Mouse (Mus musculus): Measurements from ENCODE around the gene Unc5b. TPM values are rescaled to one million over a fixed set of nuclear protein-coding genes. Genes with fewer than 3 reads are reported as not detected.

Gene Unc5b
- polyA plus RNA-seq, 1 experiment from 2014 or later = 2.1 TPM

GRCm38 (mm10) chr10:60816872-60817648 is 14.3 kb downstream of the Unc5b start:
- H3K36me3 ChIP-seq (ENCODE audit: control insufficient read depth, insufficient read depth, low read length) = no peaks in the 10 kb centered on the region
- DNase-seq (ENCODE audit: low spot score) (peak; percentile 72), ATAC-seq (peak; percentile 84)
- 0 out of 2 replicates have a peak, but pooled peaks cover 3% of the 10 kb centered on the region for H3K27me3 ChIP-seq (replicated peaks; ENCODE audit: control insufficient read depth, insufficient read depth, low read length)
- peaks cover 15% of the 10 kb centered on the region for H3K4me1 ChIP-seq (ENCODE audit: control insufficient read depth, insufficient read depth, low read length)
- no peak overlapping the region for H3K9ac ChIP-seq (ENCODE audit: low read length)
- 36% methylated on average over 14 of the region's 14 CpGs for WGBS
- no peak overlapping the region for H3K4me3 ChIP-seq (ENCODE audit: low read depth, low read length)
- H3K27ac ChIP-seq (ENCODE audit: low read depth, low read length) = no peak overlapping the region; the same call in 1 of the 2 replicates
- no peaks in the 10 kb centered on the region for H3K9me3 ChIP-seq (replicated peaks; ENCODE audit: control insufficient read depth, low read length)
- H3K4me2 ChIP-seq (ENCODE audit: low read length) = no peak overlapping the region

GRCm38 (mm10) chr10:60815855-60816254 is 15.5 kb downstream of the Unc5b start:
- no peaks in the 10 kb centered on the region for H3K36me3 ChIP-seq (ENCODE audit: control insufficient read depth, insufficient read depth, low read length)
- DNase-seq (ENCODE audit: low spot score) (no peak), ATAC-seq (no peak)
- 0 out of 2 replicates have a peak, but pooled peaks cover 3% of the 10 kb centered on the region for H3K27me3 ChIP-seq (replicated peaks; ENCODE audit: control insufficient read depth, insufficient read depth, low read length)
- H3K9ac ChIP-seq (ENCODE audit: low read length) = peak overlapping the region; percentile 14; the same call in 1 of the 2 replicates
- H3K4me1 ChIP-seq (ENCODE audit: control insufficient read depth, insufficient read depth, low read length) = peaks cover 15% of the 10 kb centered on the region
- no peaks in the 10 kb centered on the region for H3K9me3 ChIP-seq (replicated peaks; ENCODE audit: control insufficient read depth, low read length)
- H3K4me3 ChIP-seq (ENCODE audit: low read depth, low read length) = no peak overlapping the region
- H3K4me2 ChIP-seq (ENCODE audit: low read length) = no peak overlapping the region
- 18% methylated on average over 1 of the region's 1 CpGs for WGBS
- 0 out of 2 replicates have a peak overlapping the region, but pooled peaks have one; percentile 14 for H3K27ac ChIP-seq (ENCODE audit: low read depth, low read length)

GRCm38 (mm10) chr10:60815059-60815458 is 16.3 kb downstream of the Unc5b start:
- no peak overlapping the region for H3K9ac ChIP-seq (ENCODE audit: low read length)

GRCm38 (mm10) chr10:60814444-60815057 is 16.8 kb downstream of the Unc5b start:
- H3K36me3 ChIP-seq (ENCODE audit: control insufficient read depth, insufficient read depth, low read length) = no peaks in the 10 kb centered on the region
- no peak overlapping the region for H3K4me3 ChIP-seq (ENCODE audit: low read depth, low read length)
- 0 out of 2 replicates have a peak, but pooled peaks cover 3% of the 10 kb centered on the region for H3K27me3 ChIP-seq (replicated peaks; ENCODE audit: control insufficient read depth, insufficient read depth, low read length)
- no peak overlapping the region for H3K27ac ChIP-seq (ENCODE audit: low read depth, low read length)
- H3K4me2 ChIP-seq (ENCODE audit: low read length) = no peak overlapping the region
- 20% methylated on average over 10 of the region's 10 CpGs for WGBS
- no peaks in the 10 kb centered on the region for H3K9me3 ChIP-seq (replicated peaks; ENCODE audit: control insufficient read depth, low read length)
- no peak for DNase-seq (ENCODE audit: low spot score)
- no peak for ATAC-seq
- H3K9ac ChIP-seq (ENCODE audit: low read length) = no peak overlapping the region
- peaks cover 15% of the 10 kb centered on the region for H3K4me1 ChIP-seq (ENCODE audit: control insufficient read depth, insufficient read depth, low read length)

More at GRCm38 (mm10) chr10:60815059-60815458, 16.3 kb downstream of the Unc5b start:
- H3K4me3 ChIP-seq (ENCODE audit: low read depth, low read length) = no peak overlapping the region
- peaks cover 15% of the 10 kb centered on the region for H3K4me1 ChIP-seq (ENCODE audit: control insufficient read depth, insufficient read depth, low read length)
- DNase-seq (ENCODE audit: low spot score) = no peak
- 44% methylated on average over 6 of the region's 6 CpGs for WGBS
- no peaks in the 10 kb centered on the region for H3K36me3 ChIP-seq (ENCODE audit: control insufficient read depth, insufficient read depth, low read length)
- no peak for ATAC-seq
- no peak overlapping the region for H3K27ac ChIP-seq (ENCODE audit: low read depth, low read length)
- H3K4me2 ChIP-seq (ENCODE audit: low read length) = no peak overlapping the region
- H3K9me3 ChIP-seq (replicated peaks; ENCODE audit: control insufficient read depth, low read length) = no peaks in the 10 kb centered on the region
- H3K27me3 ChIP-seq (replicated peaks; ENCODE audit: control insufficient read depth, insufficient read depth, low read length) = 0 out of 2 replicates have a peak, but pooled peaks cover 3% of the 10 kb centered on the region

- Histone ChIP-seq H3K9ac (ENCODE audit: low read length) (no peak overlapping the region), H3K27me3 (replicated peaks; ENCODE audit: control insufficient read depth, insufficient read depth, low read length) (0 out of 2 replicates have a peak, but pooled peaks cover 3% of the 10 kb centered on the region), H3K4me3 (ENCODE audit: low read depth, low read length) (no peak overlapping the region), H3K36me3 (ENCODE audit: control insufficient read depth, insufficient read depth, low read length) (no peaks in the 10 kb centered on the region), H3K4me1 (ENCODE audit: control insufficient read depth, insufficient read depth, low read length) (peaks cover 15% of the 10 kb centered on the region), H3K4me2 (ENCODE audit: low read length) (no peak overlapping the region), H3K9me3 (replicated peaks; ENCODE audit: control insufficient read depth, low read length) (no peaks in the 10 kb centered on the region), H3K27ac (ENCODE audit: low read depth, low read length) (no peak overlapping the region)
- ATAC-seq (no peak), DNase-seq (ENCODE audit: low spot score) (no peak)
- 17% methylated on average over 8 of the region's 8 CpGs for WGBS
Measured at GRCm38 (mm10) chr10:60813606-60814005, 17.8 kb downstream of the Unc5b start.

DNA sequence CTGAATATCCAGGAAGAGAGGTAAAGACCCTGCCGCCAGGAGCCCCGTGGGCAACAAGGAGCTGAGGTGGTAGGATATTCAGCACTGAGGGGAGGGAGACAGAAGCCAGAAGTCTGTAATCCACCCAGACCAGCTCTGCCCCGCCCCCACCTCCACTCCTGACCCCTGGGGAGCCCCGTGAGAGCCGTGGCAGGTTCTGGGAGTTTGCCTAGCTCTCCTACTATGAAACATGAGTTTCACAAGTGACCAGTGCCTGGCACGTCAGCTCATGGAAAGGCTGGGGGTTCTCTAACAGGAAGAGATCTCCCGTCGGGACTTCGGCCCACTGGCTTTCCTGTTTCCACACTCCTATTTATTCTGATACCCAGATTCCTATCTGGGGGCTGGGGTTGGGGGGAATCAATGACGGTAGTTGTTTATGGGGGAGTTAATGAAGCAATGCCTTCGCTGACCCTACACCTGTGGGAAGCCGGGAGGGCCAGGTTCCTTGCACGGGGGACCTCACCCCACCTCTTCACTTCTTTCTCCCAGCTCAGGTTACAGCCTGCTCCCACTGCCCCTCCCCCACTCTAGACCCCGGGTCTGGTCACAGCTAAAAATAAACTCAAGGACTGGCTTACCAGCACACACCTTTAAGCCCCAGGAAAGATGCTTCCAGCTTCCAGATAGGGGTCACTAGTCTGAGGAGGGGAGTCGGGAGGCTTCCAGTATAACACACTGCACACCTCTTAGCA is 19.4 kb downstream of the Unc5b start:
- H3K4me3 ChIP-seq (ENCODE audit: low read depth, low read length) = no peak overlapping the region
- no peaks in the 10 kb centered on the region for H3K36me3 ChIP-seq (ENCODE audit: control insufficient read depth, insufficient read depth, low read length)
- no peak overlapping the region for H3K27ac ChIP-seq (ENCODE audit: low read depth, low read length)
- 0 out of 2 replicates have a peak, but pooled peaks cover 3% of the 10 kb centered on the region for H3K27me3 ChIP-seq (replicated peaks; ENCODE audit: control insufficient read depth, insufficient read depth, low read length)
- ATAC-seq (no peak), DNase-seq (ENCODE audit: low spot score) (no peak)
- H3K4me2 ChIP-seq (ENCODE audit: low read length) = no peak overlapping the region
- no peak overlapping the region for H3K9ac ChIP-seq (ENCODE audit: low read length)
- 15% methylated on average over 15 of the region's 15 CpGs for WGBS
- H3K4me1 ChIP-seq (ENCODE audit: control insufficient read depth, insufficient read depth, low read length) = peaks cover 15% of the 10 kb centered on the region
- no peaks in the 10 kb centered on the region for H3K9me3 ChIP-seq (replicated peaks; ENCODE audit: control insufficient read depth, low read length)

DNA sequence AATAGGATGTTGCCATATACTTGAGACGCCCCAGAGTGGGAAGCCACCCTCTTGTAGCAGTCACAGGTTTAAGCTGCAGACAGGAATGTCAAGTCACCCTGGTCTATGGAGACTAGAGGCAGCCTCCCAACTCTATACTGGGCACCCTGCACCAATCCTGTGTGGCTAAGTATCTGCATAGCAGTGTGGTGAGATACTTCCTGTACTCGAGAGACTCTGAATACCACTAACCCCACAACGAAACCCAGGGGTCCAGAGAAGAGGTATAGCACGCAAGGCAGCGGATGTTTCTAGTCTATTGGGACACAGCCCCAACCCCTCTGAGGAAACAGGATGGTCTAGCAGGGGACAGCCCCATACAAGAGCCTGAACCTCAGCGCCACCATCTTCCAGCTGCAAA is 22.9 kb downstream of the Unc5b start:
- Histone ChIP-seq H3K9me3 (replicated peaks; ENCODE audit: control insufficient read depth, low read length) (no peaks in the 10 kb centered on the region), H3K27me3 (replicated peaks; ENCODE audit: control insufficient read depth, insufficient read depth, low read length) (0 out of 2 replicates have a peak, but pooled peaks cover 2% of the 10 kb centered on the region), H3K4me3 (ENCODE audit: low read depth, low read length) (no peak overlapping the region), H3K4me1 (ENCODE audit: control insufficient read depth, insufficient read depth, low read length) (peaks cover 7% of the 10 kb centered on the region; the same call in 1 of the 2 replicates), H3K36me3 (ENCODE audit: control insufficient read depth, insufficient read depth, low read length) (no peaks in the 10 kb centered on the region), H3K4me2 (ENCODE audit: low read length) (no peak overlapping the region), H3K9ac (ENCODE audit: low read length) (no peak overlapping the region), H3K27ac (ENCODE audit: low read depth, low read length) (no peak overlapping the region)
- ATAC-seq (no peak), DNase-seq (ENCODE audit: low spot score) (no peak)
- WGBS = 71% methylated on average over 6 of the region's 6 CpGs

DNA sequence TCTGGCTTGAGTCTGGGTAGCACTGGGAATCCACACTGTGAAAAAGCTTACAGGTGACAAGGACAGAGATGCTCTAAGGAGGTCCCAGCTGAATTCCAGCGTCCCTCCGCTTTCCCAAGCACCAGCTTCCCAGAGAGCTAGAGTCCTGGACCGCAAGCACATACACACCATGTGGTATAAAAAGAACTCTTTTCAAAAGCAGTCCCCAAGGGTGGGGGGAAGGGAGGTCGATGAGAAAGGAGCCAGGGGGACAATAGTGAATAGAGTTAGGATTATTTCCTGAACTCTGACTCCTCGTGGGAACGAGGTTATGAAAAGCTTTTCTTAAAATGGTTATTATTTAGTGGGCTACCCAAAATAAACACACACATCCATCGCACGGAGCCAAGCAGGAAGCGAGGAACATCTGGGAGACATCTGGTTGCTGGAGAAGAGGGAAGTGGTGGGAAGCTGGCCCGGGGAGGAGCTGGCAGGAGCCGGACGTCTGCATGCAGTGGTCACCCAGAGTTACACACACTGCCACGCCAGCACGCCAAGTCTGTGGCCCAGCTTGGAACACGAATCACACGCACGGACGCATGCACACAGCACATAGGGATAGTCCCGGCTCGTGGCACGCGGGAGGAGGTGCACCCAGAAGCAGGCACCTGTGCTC is 23.7 kb downstream of the Unc5b start:
- Histone ChIP-seq H3K4me1 (ENCODE audit: control insufficient read depth, insufficient read depth, low read length) (peaks cover 7% of the 10 kb centered on the region; the same call in 1 of the 2 replicates), H3K4me2 (ENCODE audit: low read length) (no peak overlapping the region), H3K9ac (ENCODE audit: low read length) (no peak overlapping the region; the same call in 1 of the 2 replicates), H3K9me3 (replicated peaks; ENCODE audit: control insufficient read depth, low read length) (no peaks in the 10 kb centered on the region), H3K27ac (ENCODE audit: low read depth, low read length) (no peak overlapping the region), H3K27me3 (replicated peaks; ENCODE audit: control insufficient read depth, insufficient read depth, low read length) (no peaks in the 10 kb centered on the region), H3K4me3 (ENCODE audit: low read depth, low read length) (no peak overlapping the region), H3K36me3 (ENCODE audit: control insufficient read depth, insufficient read depth, low read length) (no peaks in the 10 kb centered on the region)
- DNase-seq (ENCODE audit: low spot score) (no peak), ATAC-seq (peak; percentile 18; the same call in 1 of the 2 replicates)
- WGBS = 22% methylated on average over 22 of the region's 22 CpGs
